Mouse (Mus musculus) midbrain, postnatal 0 days (tissue): ENCODE data around the gene Nrxn2. TPM values are rescaled to one million over a fixed set of nuclear protein-coding genes. Genes with fewer than 3 reads are reported as not detected.
A peak's percentile ranks its signal among the peaks of the same experiment; 100 is the strongest.

ENCODE experiments used
- ATAC-seq: fragments of 200-750 bp; cut with Nextera tagmentation; 2 replicates; pipeline ENCODE4 v1.8.0; 2017; ENCODE audit warnings: moderate number of reproducible peaks, mild to moderate bottlenecking, moderate TSS enrichment, moderate library complexity; ENCODE audit not compliant: low FRiP score
- DNase-seq: peaks from one replicate; pipeline ENCODE4 v3.0.0-alpha.2; 2015; ENCODE audit warnings: low spot score
- H3K27ac ChIP-seq: fragments of 300-500 bp; sonication (generic); 2 replicates; pipeline ENCODE4 v1.5.1; 2014; ENCODE audit warnings: low read depth, mild to moderate bottlenecking, low read length, mixed read lengths
- H3K27me3 ChIP-seq: fragments of 300-500 bp; sonication (generic); 2 replicates; pipeline ENCODE4 v1.6.1; 2014; ENCODE audit warnings: low read length, control low read depth, mixed read lengths; ENCODE audit not compliant: insufficient read depth
- H3K36me3 ChIP-seq: fragments of 300-500 bp; sonication (generic); 2 replicates; pipeline ENCODE4 v1.6.1; 2014; ENCODE audit warnings: low read length, control low read depth, mixed read lengths; ENCODE audit not compliant: insufficient read depth
- H3K4me1 ChIP-seq: fragments of 300-500 bp; sonication (generic); 2 replicates; pipeline ENCODE4 v1.6.1; 2014; ENCODE audit warnings: mild to moderate bottlenecking, control low read depth, antibody characterized with exemption, low read length, mixed read lengths; ENCODE audit not compliant: insufficient read depth
- H3K4me2 ChIP-seq: fragments of 300-500 bp; sonication (generic); 2 replicates; pipeline ENCODE4 v1.6.1; 2014; ENCODE audit warnings: low read depth, mild to moderate bottlenecking, low read length, mixed read lengths; ENCODE audit not compliant: poor library complexity, severe bottlenecking
- H3K4me3 ChIP-seq: fragments of 300-500 bp; sonication (generic); 2 replicates; pipeline ENCODE4 v1.5.1; 2014; ENCODE audit warnings: low read depth, mild to moderate bottlenecking, low read length, moderate library complexity
- H3K9ac ChIP-seq: fragments of 300-500 bp; sonication (generic); replicated peaks from 2 replicates; pipeline ENCODE4 v1.6.1; 2014; ENCODE audit warnings: mild to moderate bottlenecking, low read length, moderate library complexity, mixed read lengths; ENCODE audit not compliant: poor library complexity, severe bottlenecking
- H3K9me3 ChIP-seq: fragments of 300-500 bp; sonication (generic); 2 replicates; pipeline ENCODE4 v1.6.1; 2016; ENCODE audit warnings: low read length, control low read depth
- CTCF ChIP-seq: IDR thresholded peaks from 2 replicates; pipeline ENCODE4 v1.5.1; 2016; ENCODE audit warnings: antibody characterized with exemption, mild to moderate bottlenecking
- WGBS: fragments of 180-500 bp; shearing (Covaris S2); extraction: QIAGEN DNeasy Blood & Tissue Kit; methylation state at CpG from one replicate; pipeline ENCODE4 v1.1.7; 2014; 5-methylcytosine and 5-hydroxymethylcytosine counted together
- polyA plus RNA-seq: library from polyadenylated mRNA; unstranded; fragments of >200 nt; fragmentation: Nextera tagmentation; extraction: Ambion mirVana; gene quantifications from 2 replicates; pipeline ENCODE4 v1.2.1, GENCODE M21; 2015
- total RNA-seq: library from RNA; depleted of rRNA; stranded (reverse); fragments of >200 nt; gene quantifications from 2 replicates; pipeline ENCODE4 v1.2.3, GENCODE M21; 2014

Gene Nrxn2
- total and polyA plus RNA-seq, 2 experiments from 2014 or later, result 75.7 to 382 TPM

DNA sequence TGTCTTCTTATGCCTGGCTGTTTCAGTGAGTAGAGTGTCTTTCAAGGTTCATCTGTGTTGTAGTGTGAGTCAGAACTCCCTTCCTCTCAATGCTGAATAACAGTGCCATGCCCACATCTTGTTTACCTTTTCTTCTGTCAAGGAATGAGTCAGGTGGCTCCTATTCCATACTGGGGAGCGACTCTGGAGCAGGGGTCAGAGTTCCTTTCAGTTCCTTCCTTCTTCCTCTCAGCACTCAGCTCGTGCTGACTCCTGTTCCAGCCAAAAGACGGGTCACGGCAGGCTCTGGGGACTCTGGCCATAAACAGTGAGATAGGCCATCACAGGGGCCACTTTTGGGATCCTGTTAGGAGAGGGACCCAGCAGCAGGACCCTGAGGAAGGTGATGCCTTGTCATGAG lies 58.5 kb downstream of the Nrxn2 start:
- H3K4me3 ChIP-seq, result no peak overlapping the region
- H3K36me3 ChIP-seq, result peaks cover 51% of the 10 kb centered on the region
- H3K4me1 ChIP-seq, result no peaks in the 10 kb centered on the region
- ATAC-seq, result no peak
- no peak overlapping the region for H3K27ac ChIP-seq
- H3K9ac ChIP-seq, result no peak overlapping the region
- no peak overlapping the region for H3K4me2 ChIP-seq
- WGBS, result 83% methylated on average over 4 of the region's 4 CpGs
- no peak for DNase-seq
- H3K9me3 ChIP-seq, result no peaks in the 10 kb centered on the region
- TF ChIP-seq CTCF, result no peak
- H3K27me3 ChIP-seq, result no peaks in the 10 kb centered on the region

DNA sequence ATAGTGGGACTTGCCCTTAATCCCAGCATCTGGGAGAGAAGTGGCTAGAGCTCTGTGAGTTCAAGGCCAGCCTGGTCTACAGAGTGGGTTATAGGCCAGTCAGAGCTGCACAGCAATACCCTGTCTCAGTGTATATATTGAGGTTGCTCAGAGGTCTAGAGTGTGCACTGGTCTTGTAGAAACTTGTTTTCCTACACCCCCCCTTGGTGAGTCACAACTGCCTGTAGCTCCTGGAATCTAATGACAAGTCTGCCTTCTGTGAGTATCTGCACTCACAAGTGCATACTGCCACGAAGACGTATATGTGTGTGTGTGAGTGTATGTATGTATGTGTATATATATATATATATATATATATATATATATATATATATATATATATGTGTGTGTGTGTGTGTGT lies 60.0 kb downstream of the Nrxn2 start:
- WGBS, result 94% methylated on average over 2 of the region's 2 CpGs
- no peaks in the 10 kb centered on the region for H3K9me3 ChIP-seq
- no peak for TF ChIP-seq CTCF
- H3K27ac ChIP-seq, result no peak overlapping the region
- no peak overlapping the region for H3K4me2 ChIP-seq
- H3K4me3 ChIP-seq, result no peak overlapping the region
- ATAC-seq (no peak), DNase-seq (no peak)
- no peak overlapping the region for H3K9ac ChIP-seq
- no peaks in the 10 kb centered on the region for H3K4me1 ChIP-seq
- H3K36me3 ChIP-seq, result peaks cover 50% of the 10 kb centered on the region
- H3K27me3 ChIP-seq, result no peaks in the 10 kb centered on the region

GRCm38 (mm10) chr19:6482886-6483285 lies 64.4 kb downstream of the Nrxn2 start:
- no peak overlapping the region for H3K9ac ChIP-seq
- no peak overlapping the region for H3K27ac ChIP-seq
- DNase-seq, result no peak
- H3K27me3 ChIP-seq, result no peaks in the 10 kb centered on the region
- H3K9me3 ChIP-seq, result no peaks in the 10 kb centered on the region
- 73% methylated on average over 6 of the region's 6 CpGs for WGBS
- H3K4me2 ChIP-seq, result no peak overlapping the region
- peaks cover 35% of the 10 kb centered on the region for H3K36me3 ChIP-seq
- no peaks in the 10 kb centered on the region for H3K4me1 ChIP-seq
- ATAC-seq, result no peak
- TF ChIP-seq CTCF, result no peak
- no peak overlapping the region for H3K4me3 ChIP-seq

DNA sequence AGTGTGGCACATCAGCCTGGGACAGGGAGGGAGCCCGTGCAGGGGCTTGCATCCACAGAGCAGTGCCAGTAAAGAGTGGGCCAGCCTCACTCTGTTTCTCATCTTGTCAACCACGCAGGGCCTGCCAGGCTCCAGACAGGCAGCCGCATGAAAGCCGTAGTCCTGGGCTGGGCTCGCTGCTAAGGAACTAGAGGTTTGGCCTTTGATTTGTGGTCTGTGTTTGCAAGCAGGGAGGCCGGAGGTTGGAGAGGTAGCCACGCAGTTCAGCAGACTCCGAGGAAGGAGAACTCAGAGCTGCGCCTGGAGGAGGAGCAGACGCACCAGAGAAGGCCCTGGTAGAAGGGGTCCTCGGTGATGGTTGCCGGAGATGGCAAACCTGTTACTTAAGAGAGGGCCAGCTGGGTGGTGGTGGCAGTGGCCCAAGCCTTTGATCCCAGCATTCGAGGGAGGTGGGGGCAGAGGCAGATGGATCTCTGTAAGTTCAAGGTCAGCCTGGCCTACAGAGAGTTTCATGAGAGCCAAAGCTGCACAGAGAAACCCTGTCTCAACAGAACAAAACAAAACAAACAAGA lies 66.6 kb downstream of the Nrxn2 start:
- H3K9me3 ChIP-seq, result no peaks in the 10 kb centered on the region
- no peak for ATAC-seq
- no peak overlapping the region for H3K4me2 ChIP-seq
- TF ChIP-seq CTCF, result no peak
- H3K27me3 ChIP-seq, result no peaks in the 10 kb centered on the region
- H3K9ac ChIP-seq, result no peak overlapping the region
- no peak overlapping the region for H3K27ac ChIP-seq
- DNase-seq, result no peak
- H3K36me3 ChIP-seq, result peaks cover 35% of the 10 kb centered on the region
- WGBS, result 87% methylated on average over 13 of the region's 13 CpGs
- H3K4me1 ChIP-seq, result no peaks in the 10 kb centered on the region
- H3K4me3 ChIP-seq, result no peak overlapping the region

GRCm38 (mm10) chr19:6489030-6489429 lies 70.5 kb downstream of the Nrxn2 start:
- H3K4me1 ChIP-seq, result no peaks in the 10 kb centered on the region
- H3K27ac ChIP-seq, result peak overlapping the region; percentile 47; the same call in 1 of the 2 replicates
- no peak overlapping the region for H3K9ac ChIP-seq
- H3K27me3 ChIP-seq, result no peaks in the 10 kb centered on the region
- peak; percentile 93 for DNase-seq
- peak; percentile 63 for ATAC-seq
- peaks cover 20% of the 10 kb centered on the region for H3K36me3 ChIP-seq
- H3K9me3 ChIP-seq, result no peaks in the 10 kb centered on the region
- WGBS, result 1% methylated on average over 4 of the region's 4 CpGs
- no peak overlapping the region for H3K4me2 ChIP-seq
- H3K4me3 ChIP-seq, result no peak overlapping the region
- TF ChIP-seq CTCF, result peak; percentile 99

- no peak for DNase-seq
- Histone ChIP-seq H3K36me3 (peaks cover 11% of the 10 kb centered on the region; the same call in 1 of the 2 replicates), H3K27ac (0 out of 2 replicates have a peak overlapping the region, but pooled peaks have one; percentile 26), H3K4me2 (no peak overlapping the region), H3K9me3 (no peaks in the 10 kb centered on the region), H3K4me3 (no peak overlapping the region), H3K4me1 (peaks cover 6% of the 10 kb centered on the region; the same call in 1 of the 2 replicates), H3K27me3 (no peaks in the 10 kb centered on the region), H3K9ac (no peak overlapping the region)
- no peak for ATAC-seq
- 82% methylated on average over 8 of the region's 8 CpGs for WGBS
- no peak for TF ChIP-seq CTCF
Measured at GRCm38 (mm10) chr19:6491538-6491937, 73.0 kb downstream of the Nrxn2 start.
